Mouse (Mus musculus) ES-Bruce4 (cell line): Measurements from ENCODE around the gene Olfr938. TPM values are rescaled to one million over a fixed set of nuclear protein-coding genes. Genes with fewer than 3 reads are reported as not detected.

Source experiments
- H3K27ac ChIP-seq: 2 replicates; pipeline ENCODE4 v1.5.1; 2012; ENCODE audit warnings: low read length, inconsistent platforms; ENCODE audit not compliant: insufficient read depth
- H3K27me3 ChIP-seq: 2 replicates; pipeline ENCODE4 v1.6.1; 2012; ENCODE audit warnings: mild to moderate bottlenecking, low read length, inconsistent platforms; ENCODE audit not compliant: control insufficient read depth, poor library complexity, insufficient read depth, severe bottlenecking
- H3K36me3 ChIP-seq: 2 replicates; pipeline ENCODE4 v1.6.1; 2012; ENCODE audit warnings: inconsistent platforms, mild to moderate bottlenecking, low read length, moderate library complexity; ENCODE audit not compliant: control insufficient read depth, poor library complexity, insufficient read depth, severe bottlenecking
- H3K4me1 ChIP-seq: one replicate; pipeline ENCODE4 v1.8.1; 2011; ENCODE audit warnings: low read length; ENCODE audit not compliant: control insufficient read depth, insufficient read depth
- H3K4me3 ChIP-seq: 2 replicates; pipeline ENCODE4 v1.5.1; 2011; ENCODE audit warnings: low read depth, mild to moderate bottlenecking, low read length
- H3K9ac ChIP-seq: 2 replicates; pipeline ENCODE4 v1.6.1; 2012; ENCODE audit warnings: low read depth, mild to moderate bottlenecking, inconsistent platforms; ENCODE audit not compliant: poor library complexity, severe bottlenecking
- H3K9me3 ChIP-seq: replicated peaks from 2 replicates; pipeline ENCODE4 v1.6.1; 2012; ENCODE audit warnings: mild to moderate bottlenecking, low read length, inconsistent platforms; ENCODE audit not compliant: control insufficient read depth, poor library complexity, insufficient read depth, severe bottlenecking
- CTCF ChIP-seq: IDR thresholded peaks from one replicate; pipeline ENCODE4 v1.8.1; 2011; ENCODE audit warnings: low read depth, low read length
- EP300 ChIP-seq: IDR thresholded peaks from 2 replicates; pipeline ENCODE4 v1.6.1; 2011; ENCODE audit warnings: low read depth, low read length; ENCODE audit not compliant: insufficient read depth
- POLR2A ChIP-seq: IDR thresholded peaks from one replicate; pipeline ENCODE4 v1.8.1; 2011; ENCODE audit warnings: low read length; ENCODE audit not compliant: insufficient read depth
- polyA plus RNA-seq: library from polyadenylated mRNA; stranded (reverse); fragments of >200 nt; gene quantifications from 2 replicates; pipeline ENCODE4 v1.2.4, GENCODE M21; 2011; ENCODE audit warnings: low read depth; ENCODE audit not compliant: missing spikeins, insufficient read depth, insufficient read length

The Olfr938 gene
- not detected in 2 replicates for polyA plus RNA-seq

GRCm38 (mm10) chr9:39078787-39079186 lies at the start of gene Olfr938:
Olfr938 (minus strand) TSS chr9:39078887.
- no peak within 1 kb of the TSS for H3K9ac ChIP-seq
- no peaks in the 10 kb centered on the region for H3K9me3 ChIP-seq
- no peak within 1 kb of the TSS for H3K27ac ChIP-seq
- no peaks in the 10 kb centered on the region for H3K4me1 ChIP-seq
- no peak for TF ChIP-seq CTCF
- TF ChIP-seq EP300: no peak
- no peak for TF ChIP-seq POLR2A
- H3K36me3 ChIP-seq: no peaks in the 10 kb centered on the region
- H3K27me3 ChIP-seq: no peaks in the 10 kb centered on the region
- H3K4me3 ChIP-seq: no peak within 1 kb of the TSS

GRCm38 (mm10) chr9:39127831-39128230 lies 49.1 kb upstream of the Olfr938 start, which contains the start of gene Olfr27:
Olfr27 (plus strand) TSS chr9:39128131.
- no peak for TF ChIP-seq EP300
- no peak for TF ChIP-seq CTCF
- no peak for TF ChIP-seq POLR2A
- Histone ChIP-seq H3K27me3 (no peaks in the 10 kb centered on the region), H3K4me1 (no peaks in the 10 kb centered on the region), H3K27ac (no peak within 1 kb of the TSS), H3K36me3 (no peaks in the 10 kb centered on the region), H3K9me3 (peaks cover 6% of the 10 kb centered on the region; the same call in 1 of the 2 replicates), H3K4me3 (no peak within 1 kb of the TSS), H3K9ac (no peak within 1 kb of the TSS)

GRCm38 (mm10) chr9:39127326-39127725 lies 48.6 kb upstream of the Olfr938 start:
- H3K27ac ChIP-seq: no peak overlapping the region
- H3K9me3 ChIP-seq: peaks cover 6% of the 10 kb centered on the region; the same call in 1 of the 2 replicates
- TF ChIP-seq CTCF (no peak), POLR2A (no peak)
- H3K4me3 ChIP-seq: no peak overlapping the region
- no peak overlapping the region for H3K9ac ChIP-seq
- H3K4me1 ChIP-seq: no peaks in the 10 kb centered on the region
- no peaks in the 10 kb centered on the region for H3K27me3 ChIP-seq
- no peaks in the 10 kb centered on the region for H3K36me3 ChIP-seq

GRCm38 (mm10) chr9:39064851-39065250 lies 13.8 kb downstream of the Olfr938 start, which contains the start of gene Olfr937:
Olfr937 (minus strand) TSS chr9:39064951.
- no peak within 1 kb of the TSS for H3K4me3 ChIP-seq
- H3K36me3 ChIP-seq: no peaks in the 10 kb centered on the region
- H3K9me3 ChIP-seq: no peaks in the 10 kb centered on the region
- no peak within 1 kb of the TSS for H3K27ac ChIP-seq
- TF ChIP-seq EP300 (no peak), CTCF (no peak), POLR2A (no peak)
- no peaks in the 10 kb centered on the region for H3K4me1 ChIP-seq
- H3K9ac ChIP-seq: no peak within 1 kb of the TSS
- no peaks in the 10 kb centered on the region for H3K27me3 ChIP-seq

Other genes with a start within 250 kb of the Olfr938 start
- gene Olfr924, start 234.4 kb downstream of the Olfr938 start, polyA plus RNA-seq: not detected in 2 replicates
- gene Olfr26, start 223.8 kb downstream of the Olfr938 start, polyA plus RNA-seq: not detected in 2 replicates
- gene Olfr926, start 201.8 kb downstream of the Olfr938 start, polyA plus RNA-seq: not detected in 2 replicates
- gene Olfr930, start 149.1 kb downstream of the Olfr938 start, polyA plus RNA-seq: not detected in 2 replicates
- gene Olfr933, start 106.6 kb downstream of the Olfr938 start, polyA plus RNA-seq: not detected in 2 replicates
- gene Olfr934, start 90.6 kb downstream of the Olfr938 start, polyA plus RNA-seq: not detected in 2 replicates
- gene Olfr935, start 79.2 kb downstream of the Olfr938 start, polyA plus RNA-seq: not detected in 2 replicates
- gene Olfr146, start 55.5 kb downstream of the Olfr938 start, polyA plus RNA-seq: not detected in 2 replicates
- not detected in 2 replicates for gene Olfr937, start 13.9 kb downstream of the Olfr938 start, polyA plus RNA-seq
- gene Olfr27, start 49.2 kb upstream of the Olfr938 start, polyA plus RNA-seq: not detected in 2 replicates
- gene Olfr943, start 87.4 kb upstream of the Olfr938 start, polyA plus RNA-seq: 0.31 and 0.35 TPM in 2 replicates
- gene Olfr944, start 123.0 kb upstream of the Olfr938 start, polyA plus RNA-seq: not detected in 2 replicates
- gene Olfr1537, start 171.1 kb upstream of the Olfr938 start, polyA plus RNA-seq: not detected in 2 replicates
- gene Olfr945, start 197.9 kb upstream of the Olfr938 start, polyA plus RNA-seq: not detected in 2 replicates
- gene Olfr948, start 247.2 kb upstream of the Olfr938 start, polyA plus RNA-seq: not detected in 2 replicates